Mouse (Mus musculus) heart, embryonic 12.5 days (tissue): Measurements from ENCODE around the gene Clcn6. TPM values are rescaled to one million over a fixed set of nuclear protein-coding genes. Genes with fewer than 3 reads are reported as not detected.

Experiments used
- ATAC-seq: fragments of 200-750 bp; cut with Nextera tagmentation; 2 replicates; pipeline ENCODE4 v1.8.0; 2017; ENCODE audit warnings: moderate TSS enrichment, moderate library complexity; ENCODE audit not compliant: insufficient number of reproducible peaks, low FRiP score
- H3K27ac ChIP-seq: fragments of 300-500 bp; sonication (generic); 2 replicates; pipeline ENCODE4 v1.5.1; 2016; ENCODE audit warnings: mild to moderate bottlenecking, moderate library complexity; ENCODE audit not compliant: poor library complexity, severe bottlenecking
- H3K27me3 ChIP-seq: fragments of 300-500 bp; sonication (generic); replicated peaks from 2 replicates; pipeline ENCODE4 v1.6.1; 2016; ENCODE audit warnings: mild to moderate bottlenecking, moderate library complexity
- H3K36me3 ChIP-seq: fragments of 300-500 bp; sonication (generic); 2 replicates; pipeline ENCODE4 v1.6.1; 2016; ENCODE audit warnings: mild to moderate bottlenecking, moderate library complexity
- H3K4me1 ChIP-seq: fragments of 300-500 bp; sonication (generic); replicated peaks from 2 replicates; pipeline ENCODE4 v1.6.1; 2016; ENCODE audit warnings: mild to moderate bottlenecking
- H3K4me2 ChIP-seq: fragments of 300-500 bp; sonication (generic); 2 replicates; pipeline ENCODE4 v1.6.1; 2016; ENCODE audit warnings: mild to moderate bottlenecking, moderate library complexity
- H3K4me3 ChIP-seq: fragments of 300-500 bp; sonication (generic); 2 replicates; pipeline ENCODE4 v1.5.1; 2016; ENCODE audit warnings: mild to moderate bottlenecking
- H3K9ac ChIP-seq: fragments of 300-500 bp; sonication (generic); 2 replicates; pipeline ENCODE4 v1.6.1; 2016; ENCODE audit warnings: mild to moderate bottlenecking, moderate library complexity
- H3K9me3 ChIP-seq: fragments of 300-500 bp; sonication (generic); replicated peaks from 2 replicates; pipeline ENCODE4 v1.6.1; 2016; ENCODE audit warnings: mild to moderate bottlenecking, moderate library complexity
- WGBS: fragments of 180-500 bp; shearing (Covaris S2); methylation state at CpG from one replicate; pipeline ENCODE4 v1.1.7; 2016; 5-methylcytosine and 5-hydroxymethylcytosine counted together
- polyA plus RNA-seq: library from polyadenylated mRNA; unstranded; fragments of >200 nt; fragmentation: Nextera tagmentation; extraction: Ambion mirVana; gene quantifications from 2 replicates; pipeline ENCODE4 v1.2.1, GENCODE M21; 2016

Clcn6 gene
- polyA plus RNA-seq, 1 experiment from 2014 or later: 7.8 TPM

GRCm38 (mm10) chr4:148008412-148008811 lies 30.2 kb downstream of the Clcn6 start:
- peaks cover 97% of the 10 kb centered on the region for H3K36me3 ChIP-seq
- H3K27me3 ChIP-seq: no peaks in the 10 kb centered on the region; the same call in 1 of the 2 replicates
- no peak overlapping the region for H3K27ac ChIP-seq
- no peak overlapping the region for H3K9ac ChIP-seq
- H3K4me3 ChIP-seq: no peak overlapping the region
- ATAC-seq: no peak
- no peaks in the 10 kb centered on the region; the same call in 1 of the 2 replicates for H3K4me1 ChIP-seq
- no peak overlapping the region for H3K4me2 ChIP-seq
- H3K9me3 ChIP-seq: no peaks in the 10 kb centered on the region
- 71% methylated on average over 4 of the region's 4 CpGs for WGBS

DNA sequence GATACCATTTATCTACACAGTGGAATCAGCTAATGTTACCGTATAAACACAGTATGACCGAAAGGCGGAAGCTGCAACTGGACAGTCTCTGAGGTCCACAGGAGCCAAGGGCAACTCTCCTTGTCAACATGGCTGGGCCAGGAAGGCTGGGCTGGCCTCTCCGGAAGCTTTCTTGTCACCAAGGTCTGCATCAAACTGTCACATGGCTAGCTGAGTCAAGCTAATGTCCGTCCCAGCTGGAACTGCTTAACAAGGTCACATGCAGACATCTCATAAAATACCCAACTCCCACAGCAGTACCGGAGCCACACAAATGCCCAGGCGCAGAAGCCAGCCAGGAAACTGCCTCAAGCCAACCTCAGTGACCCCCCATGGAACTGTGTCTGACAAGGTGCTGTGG lies 34.3 kb downstream of the Clcn6 start:
- H3K9me3 ChIP-seq: no peaks in the 10 kb centered on the region
- H3K9ac ChIP-seq: no peak overlapping the region
- 83% methylated on average over 7 of the region's 7 CpGs for WGBS
- no peak overlapping the region for H3K4me2 ChIP-seq
- ATAC-seq: no peak
- H3K27me3 ChIP-seq: peaks cover 10% of the 10 kb centered on the region; the same call in 1 of the 2 replicates
- no peak overlapping the region for H3K27ac ChIP-seq
- no peak overlapping the region for H3K4me3 ChIP-seq
- H3K4me1 ChIP-seq: peaks cover 10% of the 10 kb centered on the region
- H3K36me3 ChIP-seq: peaks cover 59% of the 10 kb centered on the region

- Histone ChIP-seq H3K4me2 (peak overlapping the region; percentile 11), H3K27me3 (peaks cover 21% of the 10 kb centered on the region; the same call in 1 of the 2 replicates), H3K27ac (peak overlapping the region; percentile 50), H3K9me3 (no peaks in the 10 kb centered on the region), H3K9ac (no peak overlapping the region), H3K36me3 (peaks cover 34% of the 10 kb centered on the region), H3K4me3 (peak overlapping the region; percentile 37), H3K4me1 (peaks cover 17% of the 10 kb centered on the region)
- WGBS: 40% methylated on average over 8 of the region's 8 CpGs
- ATAC-seq: no peak
These were observed 36.8 kb downstream of the Clcn6 start for GRCm38 (mm10) chr4:148001866-148002265.

DNA sequence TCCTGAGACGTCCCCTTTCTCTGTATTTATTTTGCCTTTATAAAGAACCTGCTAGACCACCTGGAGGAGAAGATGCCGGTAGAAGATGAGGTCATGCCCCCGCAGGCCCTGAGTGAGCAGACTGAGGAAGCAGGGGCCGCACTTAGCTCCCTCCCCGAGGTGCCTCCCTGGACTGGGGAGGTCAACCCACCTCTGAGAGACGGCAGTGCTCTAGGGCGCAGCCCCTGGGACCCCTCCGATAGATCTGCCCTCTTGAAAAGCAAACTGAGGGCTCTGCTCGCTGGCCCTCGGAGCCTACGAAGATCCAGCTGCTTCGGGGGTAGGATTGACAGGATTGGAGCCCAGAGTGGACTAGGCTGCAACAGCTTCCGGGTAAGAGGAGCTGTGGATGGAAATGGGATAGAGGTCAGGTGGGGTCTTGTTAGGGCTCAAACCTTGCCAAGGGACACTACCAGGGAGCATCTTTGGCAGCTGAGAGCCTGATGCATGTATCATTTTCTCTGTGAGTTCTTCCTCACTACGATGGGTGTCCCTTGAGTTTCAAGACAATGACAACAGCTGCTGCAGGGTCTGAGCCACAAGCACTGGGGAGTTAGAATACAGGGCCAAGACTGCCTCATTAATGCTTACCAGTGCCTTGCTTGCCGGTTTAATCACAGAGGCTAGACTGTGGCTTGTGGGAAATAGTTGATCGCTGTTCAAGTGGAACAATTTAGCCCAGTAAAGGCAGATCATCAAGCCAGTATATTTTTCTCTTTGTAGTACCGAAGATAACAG lies 37.4 kb downstream of the Clcn6 start:
- ATAC-seq: no peak
- H3K27ac ChIP-seq: peak overlapping the region; percentile 50
- peaks cover 17% of the 10 kb centered on the region for H3K4me1 ChIP-seq
- 66% methylated on average over 17 of the region's 17 CpGs for WGBS
- H3K36me3 ChIP-seq: peaks cover 28% of the 10 kb centered on the region
- peak overlapping the region; percentile 37 for H3K4me3 ChIP-seq
- H3K4me2 ChIP-seq: peak overlapping the region; percentile 11
- no peaks in the 10 kb centered on the region for H3K9me3 ChIP-seq
- peaks cover 21% of the 10 kb centered on the region; the same call in 1 of the 2 replicates for H3K27me3 ChIP-seq
- peak overlapping the region; percentile 49; the same call in 1 of the 2 replicates for H3K9ac ChIP-seq

DNA sequence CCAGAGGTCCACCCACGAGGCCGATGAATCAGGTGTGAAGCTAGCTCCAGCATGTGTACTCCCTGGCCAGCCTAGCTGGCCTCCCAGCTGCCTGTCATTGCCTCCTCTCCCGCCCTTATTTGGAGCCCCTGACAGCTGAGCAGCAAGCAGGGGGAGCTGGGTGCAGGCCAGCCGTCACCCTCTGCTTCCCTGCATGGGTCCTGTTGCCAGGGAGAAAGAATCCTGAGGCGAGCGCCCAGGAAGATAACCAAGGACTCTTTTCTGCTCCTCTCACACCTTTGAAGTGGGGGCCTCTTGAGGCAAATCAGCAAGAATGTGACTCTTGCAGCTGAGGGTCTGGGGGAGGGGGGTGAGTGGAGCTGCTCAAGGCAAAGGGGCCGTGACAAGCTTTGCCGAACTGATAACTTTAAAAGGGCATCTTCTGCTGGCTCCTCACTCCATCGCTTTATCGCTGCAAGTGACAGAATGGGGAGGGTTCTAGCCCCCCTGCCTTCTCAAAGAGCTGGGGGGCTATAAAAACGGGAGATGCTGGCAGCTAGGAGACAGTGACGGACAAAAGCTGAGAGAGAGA lies 38.3 kb downstream of the Clcn6 start, which contains the start of gene Nppa:
Gene Nppa (plus strand): TSS at position 521 of the 571 bp plus-strand sequence.
- Histone ChIP-seq H3K27me3 (peaks cover 22% of the 10 kb centered on the region; the same call in 1 of the 2 replicates), H3K4me2 (peak within 1 kb of the TSS; percentile 11), H3K4me3 (peak within 1 kb of the TSS; percentile 37), H3K9me3 (no peaks in the 10 kb centered on the region), H3K36me3 (peaks cover 18% of the 10 kb centered on the region), H3K9ac (peak within 1 kb of the TSS; percentile 49; the same call in 1 of the 2 replicates), H3K27ac (peak within 1 kb of the TSS; percentile 61), H3K4me1 (peaks cover 17% of the 10 kb centered on the region)
- peak; percentile 56 for ATAC-seq
- WGBS: 16% methylated on average over 12 of the region's 12 CpGs

DNA sequence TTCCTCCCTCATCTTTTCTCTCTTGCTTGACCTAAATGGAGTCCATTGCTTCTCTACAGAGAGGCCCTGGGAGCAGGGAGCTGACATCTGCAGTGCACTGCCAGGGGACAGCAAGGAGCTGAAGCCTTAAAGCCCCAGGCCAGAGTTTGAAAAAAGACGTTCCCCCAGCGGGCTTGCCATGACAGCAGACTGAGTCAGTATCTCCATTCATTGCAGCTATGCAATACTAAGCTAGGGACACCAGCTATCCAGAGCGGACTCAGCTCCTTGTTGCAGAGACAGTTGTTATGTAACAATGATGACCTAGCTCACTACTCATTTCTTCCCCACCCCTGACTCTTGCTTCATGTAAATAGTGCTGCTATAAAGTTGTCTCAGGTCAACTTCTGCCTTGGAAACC lies 43.3 kb downstream of the Clcn6 start:
- 77% methylated on average over 3 of the region's 3 CpGs for WGBS
- no peaks in the 10 kb centered on the region for H3K9me3 ChIP-seq

DNA sequence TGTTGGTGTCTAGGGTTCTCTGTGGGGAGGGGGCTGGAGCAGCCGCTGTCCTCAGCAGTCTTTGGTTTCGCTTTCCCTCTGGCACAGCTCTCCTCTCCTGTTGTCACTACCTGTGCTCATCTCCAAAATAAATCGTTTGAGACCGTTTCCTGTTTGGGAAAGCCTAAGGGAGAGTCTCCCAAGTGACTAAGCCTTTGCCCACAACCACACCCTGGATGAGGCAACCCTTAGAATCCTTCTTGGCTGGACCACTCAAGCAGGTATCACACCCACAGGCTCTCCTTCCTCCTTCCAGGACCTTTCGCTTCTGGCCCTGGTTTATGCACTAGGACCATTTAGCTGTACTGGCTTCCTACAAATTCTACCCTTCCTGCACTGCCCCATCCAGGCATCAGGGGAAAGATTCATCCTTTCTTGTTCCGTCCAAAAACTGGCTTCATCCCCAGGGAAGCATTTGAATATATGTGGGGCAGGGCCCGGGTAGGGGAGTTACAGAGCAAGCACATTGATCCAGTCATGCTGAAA lies 45.0 kb downstream of the Clcn6 start:
- WGBS: 57% methylated on average over 7 of the region's 7 CpGs
- Histone ChIP-seq H3K4me2 (no peak overlapping the region), H3K4me3 (no peak overlapping the region), H3K27ac (no peak overlapping the region), H3K9me3 (no peaks in the 10 kb centered on the region), H3K27me3 (peaks cover 10% of the 10 kb centered on the region; the same call in 1 of the 2 replicates), H3K9ac (no peak overlapping the region), H3K36me3 (no peaks in the 10 kb centered on the region), H3K4me1 (no peaks in the 10 kb centered on the region)
- no peak for ATAC-seq

More for the DNA sequence above, 43.3 kb downstream of the Clcn6 start:
- H3K4me2 ChIP-seq: no peak overlapping the region
- H3K9ac ChIP-seq: no peak overlapping the region
- no peaks in the 10 kb centered on the region for H3K36me3 ChIP-seq
- ATAC-seq: no peak
- H3K27ac ChIP-seq: no peak overlapping the region
- H3K4me3 ChIP-seq: no peak overlapping the region
- H3K27me3 ChIP-seq: peaks cover 16% of the 10 kb centered on the region; the same call in 1 of the 2 replicates
- peaks cover 16% of the 10 kb centered on the region for H3K4me1 ChIP-seq

DNA sequence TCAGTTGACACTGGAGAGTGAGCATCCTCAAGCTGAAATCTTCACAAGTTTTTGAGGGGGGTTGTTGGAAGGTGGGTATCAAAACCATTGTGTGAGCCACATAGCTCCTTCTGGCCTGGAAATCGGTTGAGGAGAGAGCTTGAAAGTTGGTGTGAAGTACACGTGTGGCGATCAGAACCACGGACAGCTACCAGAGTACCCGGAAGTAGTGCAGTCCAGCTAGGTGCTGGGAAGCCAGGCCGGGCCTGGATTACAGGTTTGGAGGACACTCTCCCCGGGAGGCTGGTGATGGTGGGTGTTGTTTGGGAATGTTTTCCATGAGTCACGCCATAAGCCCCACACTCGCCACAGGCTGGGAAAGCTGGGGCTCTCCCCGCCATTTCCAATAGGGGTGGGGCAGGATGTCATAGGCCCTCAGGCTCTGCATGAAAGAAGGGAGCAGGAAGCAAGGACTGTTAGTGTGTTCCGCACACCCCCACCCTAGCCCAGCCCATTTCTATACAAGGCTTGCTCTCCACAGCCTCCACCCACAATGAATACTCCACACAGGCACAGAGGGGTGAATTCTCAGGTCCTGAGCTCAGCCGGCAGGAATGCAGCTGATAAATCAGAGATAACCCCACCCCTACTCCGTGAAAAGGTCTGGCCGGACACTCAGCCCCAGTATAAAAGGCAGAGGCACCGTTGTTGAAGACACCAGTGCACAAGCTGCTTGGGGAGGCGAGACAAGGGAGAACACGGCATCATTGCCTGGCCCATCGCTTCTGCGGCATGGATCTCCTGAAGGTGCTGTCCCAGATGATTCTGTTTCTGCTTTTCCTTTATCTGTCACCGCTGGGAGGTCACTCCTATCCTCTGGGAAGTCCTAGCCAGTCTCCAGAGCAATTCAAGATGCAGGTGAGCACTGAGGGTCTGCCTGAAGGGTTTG lies 53.2 kb downstream of the Clcn6 start, which contains the start of gene Nppb:
Gene Nppb (plus strand): TSS at position 584 of the 928 bp plus-strand sequence.
- Histone ChIP-seq H3K9ac (peak within 1 kb of the TSS; percentile 72), H3K27ac (peak within 1 kb of the TSS; percentile 85)
- peak; percentile 83 for ATAC-seq

GRCm38 (mm10) chr4:147979441-147979860 lies 59.2 kb downstream of the Clcn6 start:
- Histone ChIP-seq H3K27me3 (peaks cover 23% of the 10 kb centered on the region; the same call in 1 of the 2 replicates), H3K9ac (no peak overlapping the region), H3K4me3 (no peak overlapping the region), H3K4me1 (no peaks in the 10 kb centered on the region), H3K27ac (no peak overlapping the region), H3K36me3 (no peaks in the 10 kb centered on the region), H3K9me3 (peaks cover 8% of the 10 kb centered on the region), H3K4me2 (no peak overlapping the region)
- 73% methylated on average over 7 of the region's 7 CpGs for WGBS
- ATAC-seq: no peak

More for the DNA sequence above, 53.2 kb downstream of the Clcn6 start, which contains the start of gene Nppb:
- Histone ChIP-seq H3K36me3 (no peaks in the 10 kb centered on the region), H3K4me1 (peaks cover 13% of the 10 kb centered on the region), H3K27me3 (peaks cover 8% of the 10 kb centered on the region; the same call in 1 of the 2 replicates), H3K4me2 (peak within 1 kb of the TSS; percentile 62), H3K9me3 (no peaks in the 10 kb centered on the region), H3K4me3 (peak within 1 kb of the TSS; percentile 50)
- WGBS: 10% methylated on average over 20 of the region's 20 CpGs

DNA sequence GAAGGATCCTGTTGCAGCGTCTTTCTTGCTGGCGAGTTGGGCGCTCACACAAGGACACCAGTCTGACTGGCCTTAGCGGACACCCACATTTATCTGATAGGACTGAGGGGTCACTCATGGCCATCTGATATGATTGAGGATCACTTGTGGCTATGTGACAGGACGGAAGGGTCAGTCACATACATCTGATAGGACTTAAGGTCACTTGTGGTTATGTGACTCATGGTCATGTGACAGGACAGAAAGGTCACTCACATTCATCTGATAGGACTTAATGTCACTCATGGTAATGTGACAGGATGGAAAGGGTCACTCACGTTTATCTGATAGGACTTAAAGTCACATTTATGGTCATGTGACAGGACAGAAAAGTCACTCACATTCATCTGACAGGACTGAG lies 60.2 kb downstream of the Clcn6 start:
- H3K9me3 ChIP-seq: peaks cover 8% of the 10 kb centered on the region
- H3K27ac ChIP-seq: no peak overlapping the region
- no peaks in the 10 kb centered on the region for H3K4me1 ChIP-seq
- H3K9ac ChIP-seq: no peak overlapping the region
- ATAC-seq: no peak
- H3K4me2 ChIP-seq: no peak overlapping the region
- no peak overlapping the region for H3K4me3 ChIP-seq
- H3K27me3 ChIP-seq: peaks cover 24% of the 10 kb centered on the region; the same call in 1 of the 2 replicates
- no peaks in the 10 kb centered on the region for H3K36me3 ChIP-seq
- 82% methylated on average over 6 of the region's 6 CpGs for WGBS
